Mouse (Mus musculus): ENCODE measurements around the gene Tyro3. TPM values are rescaled to one million over a fixed set of nuclear protein-coding genes. Genes with fewer than 3 reads are reported as not detected.
A peak's percentile ranks its signal among the peaks of the same experiment; 100 is the strongest.

Gene Tyro3
- total and polyA plus RNA-seq, 2 experiments from 2014 or later: 18.5 to 47.5 TPM

DNA sequence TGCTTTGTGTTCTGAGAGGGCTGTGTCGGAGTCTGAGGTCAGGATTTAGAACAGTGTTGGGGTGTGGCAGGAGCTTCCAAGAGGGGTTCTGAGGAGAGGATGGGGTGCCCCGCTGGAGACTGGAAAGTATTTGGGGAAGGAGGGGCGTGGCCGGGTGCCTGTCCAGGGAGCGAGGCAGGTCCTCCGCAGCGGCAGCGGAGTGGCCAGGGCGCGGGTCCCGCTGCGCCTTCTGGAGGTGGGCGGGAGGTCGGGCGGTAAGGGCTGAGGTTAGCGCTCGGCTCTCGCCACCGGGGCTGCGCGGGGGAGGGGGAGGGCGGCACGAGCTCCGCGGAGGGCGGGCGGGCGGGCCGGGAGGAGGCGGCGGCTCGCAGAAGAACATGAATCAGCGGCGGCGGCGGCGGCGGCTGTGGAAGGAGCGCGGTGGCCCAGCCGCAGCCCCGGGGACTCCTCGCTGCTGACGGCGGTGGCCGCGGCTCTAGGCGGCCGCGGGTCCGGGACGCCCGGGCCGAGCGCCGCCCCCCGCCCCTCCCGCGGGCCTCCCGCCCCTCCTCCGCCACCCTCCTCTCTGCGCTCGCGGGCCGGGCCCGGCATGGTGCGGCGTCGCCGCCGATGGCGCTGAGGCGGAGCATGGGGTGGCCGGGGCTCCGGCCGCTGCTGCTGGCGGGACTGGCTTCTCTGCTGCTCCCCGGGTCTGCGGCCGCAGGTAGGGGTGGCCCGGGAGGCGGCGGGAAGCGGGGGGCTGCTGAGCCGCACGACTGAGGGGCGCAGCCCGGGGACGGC lies 1.8 kb downstream of the Tyro3 start:
- Histone ChIP-seq H3K4me1 (ENCODE audit: insufficient read depth) (peaks cover 5% of the 10 kb centered on the region; the same call in 1 of the 2 replicates), H3K4me2 (ENCODE audit: low read depth) (peak overlapping the region; percentile 99), H3K27me3 (ENCODE audit: insufficient read depth, low read length) (no peaks in the 10 kb centered on the region), H3K27ac (ENCODE audit: low read depth, low read length) (no peak overlapping the region), H3K9ac (peak overlapping the region; percentile 79), H3K9me3 (ENCODE audit: low read length) (no peaks in the 10 kb centered on the region), H3K36me3 (ENCODE audit: insufficient read depth) (no peaks in the 10 kb centered on the region), H3K4me3 (ENCODE audit: low read depth, low read length) (peak overlapping the region; percentile 83)
- peak; percentile 41 for DNase-seq
- no peak for TF ChIP-seq CTCF (IDR thresholded peaks at IDR 0.05; ENCODE audit: low read depth)
- WGBS: 1% methylated on average over 26 of the region's 89 CpGs
- peak; percentile 75 for ATAC-seq

- peak overlapping the region; percentile 99 for H3K4me2 ChIP-seq (ENCODE audit: low read depth)
- no peaks in the 10 kb centered on the region for H3K36me3 ChIP-seq (ENCODE audit: insufficient read depth)
- H3K4me1 ChIP-seq (ENCODE audit: insufficient read depth): peaks cover 8% of the 10 kb centered on the region
- ATAC-seq (peak; percentile 15; the same call in 1 of the 2 replicates), DNase-seq (peak; percentile 35)
- no peaks in the 10 kb centered on the region for H3K27me3 ChIP-seq (ENCODE audit: insufficient read depth, low read length)
- no peak overlapping the region for H3K27ac ChIP-seq (ENCODE audit: low read depth, low read length)
- TF ChIP-seq CTCF (IDR thresholded peaks at IDR 0.05; ENCODE audit: low read depth): no peak
- H3K4me3 ChIP-seq (ENCODE audit: low read depth, low read length): peak overlapping the region; percentile 83
- peak overlapping the region; percentile 79 for H3K9ac ChIP-seq
- no peaks in the 10 kb centered on the region for H3K9me3 ChIP-seq (ENCODE audit: low read length)
- under 1% methylated on average over 25 of the region's 27 CpGs for WGBS
Observed at GRCm38 (mm10) chr2:119799961-119800550, 2.5 kb downstream of the Tyro3 start.

- H3K36me3 ChIP-seq (ENCODE audit: insufficient read depth): no peaks in the 10 kb centered on the region
- peaks cover 8% of the 10 kb centered on the region for H3K4me1 ChIP-seq (ENCODE audit: insufficient read depth)
- ATAC-seq (no peak), DNase-seq (peak; percentile 33)
- 0 out of 2 replicates have a peak overlapping the region, but pooled peaks have one; percentile 79 for H3K9ac ChIP-seq
- peak overlapping the region; percentile 83 for H3K4me3 ChIP-seq (ENCODE audit: low read depth, low read length)
- H3K9me3 ChIP-seq (ENCODE audit: low read length): no peaks in the 10 kb centered on the region
- H3K27ac ChIP-seq (ENCODE audit: low read depth, low read length): no peak overlapping the region
- H3K27me3 ChIP-seq (ENCODE audit: insufficient read depth, low read length): no peaks in the 10 kb centered on the region
- no peak for TF ChIP-seq CTCF (IDR thresholded peaks at IDR 0.05; ENCODE audit: low read depth)
- H3K4me2 ChIP-seq (ENCODE audit: low read depth): peak overlapping the region; percentile 99
- WGBS: 49% methylated on average over 15 of the region's 15 CpGs
Observed at GRCm38 (mm10) chr2:119800876-119801846, 3.6 kb downstream of the Tyro3 start.

DNA sequence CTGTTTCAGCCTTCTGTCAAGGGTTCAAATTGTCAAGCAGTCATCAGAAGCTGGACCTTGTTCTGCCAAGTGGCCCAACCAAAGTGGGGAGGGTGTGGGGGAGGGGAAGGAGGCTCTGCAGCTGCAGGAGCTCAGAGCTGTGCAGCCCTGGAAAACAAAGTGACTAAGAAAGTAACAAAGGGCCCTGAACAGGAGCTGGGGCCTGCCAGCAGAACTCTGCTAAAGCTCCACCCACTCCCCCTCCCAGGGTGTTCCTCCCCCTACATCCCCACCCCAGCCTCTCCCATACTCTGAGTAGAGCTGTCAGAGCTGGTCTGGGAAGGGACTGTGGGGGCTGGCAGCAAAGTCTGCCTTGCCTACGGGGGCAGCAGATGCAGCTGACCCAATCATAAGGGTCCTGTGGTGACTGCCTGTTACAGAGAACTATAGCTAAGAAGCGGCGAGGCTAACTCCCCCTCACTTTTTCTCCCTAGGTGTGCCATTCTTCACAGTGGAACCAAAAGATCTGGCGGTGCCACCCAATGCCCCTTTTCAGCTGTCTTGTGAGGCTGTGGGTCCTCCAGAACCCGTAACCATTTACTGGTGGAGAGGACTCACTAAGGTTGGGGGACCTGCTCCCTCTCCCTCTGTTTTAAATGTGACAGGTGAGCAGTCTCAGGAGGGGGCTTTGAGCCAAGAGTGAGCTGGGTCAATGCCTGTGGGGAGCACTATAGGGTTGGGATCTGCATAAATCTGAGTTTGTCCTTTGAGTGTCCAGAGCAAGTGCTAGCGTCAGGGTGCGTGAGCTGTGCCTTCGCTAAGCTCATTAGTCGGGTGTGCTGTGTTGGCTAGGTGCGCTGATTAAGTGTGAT lies 5.5 kb downstream of the Tyro3 start:
- H3K4me2 ChIP-seq (ENCODE audit: low read depth): no peak overlapping the region
- H3K9ac ChIP-seq: no peak overlapping the region
- ATAC-seq (peak; percentile 42; the same call in 1 of the 2 replicates), DNase-seq (peak; percentile 7)
- no peaks in the 10 kb centered on the region for H3K27me3 ChIP-seq (ENCODE audit: insufficient read depth, low read length)
- H3K9me3 ChIP-seq (ENCODE audit: low read length): no peaks in the 10 kb centered on the region
- 19% methylated on average over 10 of the region's 10 CpGs for WGBS
- H3K27ac ChIP-seq (ENCODE audit: low read depth, low read length): no peak overlapping the region
- peaks cover 8% of the 10 kb centered on the region for H3K4me1 ChIP-seq (ENCODE audit: insufficient read depth)
- no peak for TF ChIP-seq CTCF (IDR thresholded peaks at IDR 0.05; ENCODE audit: low read depth)
- 0 out of 2 replicates have a peak, but pooled peaks cover 3% of the 10 kb centered on the region for H3K36me3 ChIP-seq (ENCODE audit: insufficient read depth)
- no peak overlapping the region for H3K4me3 ChIP-seq (ENCODE audit: low read depth, low read length)

DNA sequence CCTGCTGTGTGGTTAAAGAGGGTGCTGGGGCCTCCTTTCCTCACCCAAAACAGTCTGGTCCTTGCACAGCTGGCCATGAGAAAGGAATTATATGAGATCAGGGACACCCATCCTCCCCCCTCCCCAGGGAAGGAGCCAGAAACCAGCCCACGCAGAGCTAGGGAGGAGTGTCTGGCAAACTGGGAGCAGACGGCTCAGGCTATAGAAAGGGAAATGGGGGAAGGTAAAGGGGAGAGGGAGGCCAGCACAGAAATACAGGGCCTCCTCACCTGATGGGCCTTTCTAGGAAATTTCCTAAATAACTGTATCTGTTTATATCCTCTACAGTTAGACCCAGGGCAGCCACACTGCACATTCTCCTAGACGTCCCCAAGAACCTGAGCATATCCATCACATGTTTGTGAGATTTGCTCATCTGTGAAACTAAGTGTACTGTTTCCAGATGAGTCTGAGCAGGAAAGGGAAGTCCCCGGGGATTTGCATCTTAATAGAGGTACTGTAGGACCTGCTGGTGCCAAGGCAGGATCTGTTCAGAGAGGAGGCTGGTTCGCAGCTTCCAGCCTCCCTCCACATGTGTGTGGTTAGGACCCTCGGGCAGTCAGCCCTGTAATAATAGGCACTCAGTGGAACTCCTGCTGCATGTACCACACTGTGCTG lies 6.2 kb downstream of the Tyro3 start:
- H3K27ac ChIP-seq (ENCODE audit: low read depth, low read length): no peak overlapping the region
- no peak overlapping the region for H3K4me3 ChIP-seq (ENCODE audit: low read depth, low read length)
- no peaks in the 10 kb centered on the region for H3K9me3 ChIP-seq (ENCODE audit: low read length)
- TF ChIP-seq CTCF (IDR thresholded peaks at IDR 0.05; ENCODE audit: low read depth): no peak
- peaks cover 8% of the 10 kb centered on the region for H3K4me1 ChIP-seq (ENCODE audit: insufficient read depth)
- DNase-seq: no peak
- 14% methylated on average over 6 of the region's 6 CpGs for WGBS
- no peak for ATAC-seq
- no peak overlapping the region for H3K9ac ChIP-seq
- no peak overlapping the region for H3K4me2 ChIP-seq (ENCODE audit: low read depth)
- no peaks in the 10 kb centered on the region for H3K27me3 ChIP-seq (ENCODE audit: insufficient read depth, low read length)
- H3K36me3 ChIP-seq (ENCODE audit: insufficient read depth): peaks cover 9% of the 10 kb centered on the region; the same call in 1 of the 2 replicates
